Mouse (Mus musculus) CH12.LX (cell line): Measurements from ENCODE around the gene Ubc. TPM values are rescaled to one million over a fixed set of nuclear protein-coding genes. Genes with fewer than 3 reads are reported as not detected.

Source experiments
- DNase-seq: peaks from one replicate; pipeline ENCODE4 v3.0.0-alpha.2; 2013; ENCODE audit errors: extremely low read depth
- H3K27ac ChIP-seq: 2 replicates; pipeline ENCODE4 v1.5.1; 2012; ENCODE audit warnings: low read depth, mild to moderate bottlenecking, control low read depth, moderate library complexity; ENCODE audit not compliant: insufficient read depth
- H3K27me3 ChIP-seq: replicated peaks from 2 replicates; pipeline ENCODE3; 2012; ENCODE audit warnings: inconsistent platforms
- H3K36me3 ChIP-seq, 2 experiments: replicated peaks in 1 of 2; 2 replicates each; pipeline versions ENCODE3 to v1.6.1; 2012; ENCODE audit warnings: inconsistent platforms in 1 of 2, low read length in 1 of 2, mild to moderate bottlenecking in 1 of 2, mixed read lengths in 1 of 2, moderate library complexity in 1 of 2; ENCODE audit not compliant: control insufficient read depth in 1 of 2, insufficient read depth in 1 of 2
- H3K4me1 ChIP-seq, 2 experiments: 2 replicates each; pipeline ENCODE4 v1.6.1; 2012; ENCODE audit warnings: inconsistent platforms in 1 of 2, moderate library complexity in 1 of 2; ENCODE audit not compliant: insufficient read depth in 2 of 2, control insufficient read depth in 1 of 2
- H3K4me2 ChIP-seq: 2 replicates; pipeline ENCODE4 v1.6.1; 2012; ENCODE audit warnings: low read depth, mild to moderate bottlenecking, control low read depth; ENCODE audit not compliant: poor library complexity, insufficient read depth, severe bottlenecking
- H3K4me3 ChIP-seq, 3 experiments: fragments of 150-350 bp in 1 of 3; sonication (generic) in 1 of 3; replicated peaks in 1 of 3; 2 replicates each; pipeline versions ENCODE3 to v1.5.1; 2011 to 2012; ENCODE audit warnings: low read depth in 2 of 3, low read length in 2 of 3, mild to moderate bottlenecking in 2 of 3, moderate library complexity in 2 of 3, control low read depth in 1 of 3, improper control_type of control experiment in 1 of 3, inconsistent platforms in 1 of 3, mixed read lengths in 1 of 3; ENCODE audit not compliant: poor library complexity in 1 of 3
- H3K79me2 ChIP-seq: replicated peaks from 2 replicates; pipeline ENCODE4 v1.6.1; 2012; ENCODE audit warnings: mild to moderate bottlenecking, moderate library complexity; ENCODE audit not compliant: control insufficient read depth, poor library complexity, insufficient read depth, severe bottlenecking; ENCODE audit errors: extremely low read depth
- H3K9ac ChIP-seq: 2 replicates; pipeline ENCODE4 v1.6.1; 2012; ENCODE audit warnings: low read depth, mild to moderate bottlenecking, control low read depth, moderate library complexity; ENCODE audit not compliant: insufficient read depth
- H3K9me3 ChIP-seq: replicated peaks from 2 replicates; pipeline ENCODE3; 2012; ENCODE audit warnings: low read length, inconsistent platforms, mixed read lengths
- ELF1 ChIP-seq: IDR thresholded peaks from 2 replicates; pipeline ENCODE4 v1.6.1; 2014; ENCODE audit warnings: low read depth, mild to moderate bottlenecking, inconsistent platforms, low read length, improper control_type of control experiment
- IRF4 ChIP-seq: IDR thresholded peaks from 2 replicates; pipeline ENCODE4 v1.6.1; 2014; ENCODE audit warnings: low read depth, mild to moderate bottlenecking, inconsistent platforms, low read length, improper control_type of control experiment
- KAT2A ChIP-seq: IDR thresholded peaks from 2 replicates; pipeline ENCODE4 v1.6.1; 2012; ENCODE audit warnings: low read length, improper control_type of control experiment, inconsistent platforms; ENCODE audit not compliant: insufficient replicate concordance
- MAFK ChIP-seq: IDR thresholded peaks from 2 replicates; pipeline ENCODE4 v1.6.1; 2011; ENCODE audit warnings: low read length, improper control_type of control experiment; ENCODE audit not compliant: insufficient replicate concordance
- MXI1 ChIP-seq: IDR thresholded peaks from 2 replicates; pipeline ENCODE4 v1.6.1; 2011; ENCODE audit warnings: mild to moderate bottlenecking, low read depth, low read length, improper control_type of control experiment
- MYC ChIP-seq: IDR thresholded peaks from 2 replicates; pipeline ENCODE4 v1.6.1; 2011; ENCODE audit warnings: low read depth, mild to moderate bottlenecking, improper control_type of control experiment, low read length
- NELFE ChIP-seq: IDR thresholded peaks from 2 replicates; pipeline ENCODE4 v1.6.1; 2011; ENCODE audit warnings: low read depth, low read length, improper control_type of control experiment
- SIN3A ChIP-seq: IDR thresholded peaks from 2 replicates; pipeline ENCODE4 v1.6.1; 2012; ENCODE audit warnings: low read length, improper control_type of control experiment, inconsistent platforms
- TCF12 ChIP-seq: IDR thresholded peaks from 2 replicates; pipeline ENCODE4 v1.6.1; 2014; ENCODE audit warnings: low read depth, mild to moderate bottlenecking, inconsistent platforms, low read length, improper control_type of control experiment
- ZC3H11A ChIP-seq: IDR thresholded peaks from 2 replicates; pipeline ENCODE4 v1.6.1; 2012; ENCODE audit warnings: low read depth, mild to moderate bottlenecking, inconsistent platforms, low read length, improper control_type of control experiment
- ZMIZ1 ChIP-seq: IDR thresholded peaks from 2 replicates; pipeline ENCODE4 v1.6.1; 2012; ENCODE audit warnings: low read depth, mild to moderate bottlenecking, inconsistent platforms, low read length, improper control_type of control experiment
- dilution Hi-C: fragments of 300-500 bp; cut with MboI; formaldehyde crosslinking; loops from 2 replicates; pipeline ENCODE4 v1.14.3; 2020; ENCODE audit warnings: low sequenced_read_pairs; ENCODE audit not compliant: extremely low pct_unique_long_range_greater_than_20kb, extremely low pct_ligation_motif_present
- in situ Hi-C: fragments of 300-500 bp; cut with MboI; formaldehyde crosslinking; loops from 3 replicates; pipeline ENCODE4 v1.14.3; 2019; ENCODE audit warnings: low sequenced_read_pairs, low pct_ligation_motif_present, low pct_unique_long_range_greater_than_20kb, mixed read lengths
- polyA plus RNA-seq: library from polyadenylated mRNA; unstranded; fragments of >175 nt; gene quantifications from 2 replicates; pipeline ENCODE4 v1.2.1, GENCODE M21; 2012; ENCODE audit warnings: low read depth; ENCODE audit not compliant: insufficient read length
- total RNA-seq, 2 experiments: library from RNA; depleted of rRNA; stranded (reverse); fragments of 300-350 nt in 1 of 2; fragments of >200 nt in 1 of 2; gene quantifications; 2 replicates each; pipeline ENCODE4 v1.2.3; 2012 to 2014

The Ubc gene
- total and polyA plus RNA-seq, 3 experiments = 466 to 803 (median 656) TPM

- no peak overlapping the region for H3K9ac ChIP-seq
- peaks cover 5 to 34% of the 10 kb centered on the region in 2 experiments; a peak in 2 of 4 replicates for H3K4me1 ChIP-seq
- H3K79me2 ChIP-seq = no peaks in the 10 kb centered on the region
- peaks cover 0 to 30% of the 10 kb centered on the region in 2 experiments for H3K36me3 ChIP-seq
- DNase-seq = no peak
- no peak overlapping the region for H3K4me2 ChIP-seq
- in situ Hi-C loops = no loop called here
- TF ChIP-seq ZC3H11A (no peak), MAFK (no peak), MYC (no peak), IRF4 (no peak), ZMIZ1 (no peak), ELF1 (no peak), KAT2A (no peak), MXI1 (no peak), SIN3A (no peak)
- H3K9me3 ChIP-seq = no peaks in the 10 kb centered on the region
- dilution Hi-C loops = no loop called here
- no peak overlapping the region for H3K27ac ChIP-seq
- H3K4me3 ChIP-seq = no peak overlapping the region
- peaks cover 7% of the 10 kb centered on the region for H3K27me3 ChIP-seq
Observed at GRCm38 (mm10) chr5:125337526-125337925, 52.5 kb downstream of the Ubc start.

- peaks cover 0 to 31% of the 10 kb centered on the region in 2 experiments for H3K36me3 ChIP-seq
- no peak for TF ChIP-seq NELFE
- TF ChIP-seq TCF12 = no peak
- dilution Hi-C loops = no loop called here
- peaks cover 5% of the 10 kb centered on the region for H3K27me3 ChIP-seq
- peaks cover 5 to 39% of the 10 kb centered on the region in 2 experiments; a peak in 2 of 4 replicates for H3K4me1 ChIP-seq
- no peak for DNase-seq
- in situ Hi-C loops = no loop called here
- no peaks in the 10 kb centered on the region for H3K9me3 ChIP-seq
- no peak overlapping the region for H3K9ac ChIP-seq
- no peaks in the 10 kb centered on the region for H3K79me2 ChIP-seq
- H3K4me2 ChIP-seq = no peak overlapping the region
- H3K4me3 ChIP-seq = no peak overlapping the region
- H3K27ac ChIP-seq = no peak overlapping the region
Observed at GRCm38 (mm10) chr5:125337012-125337411, 53.0 kb downstream of the Ubc start.

Other genes starting within 250 kb of the Ubc start
- 7.2 and 10.8 TPM in 2 replicates for gene Ncor2, start 211.0 kb downstream of the Ubc start, total RNA-seq (2012; rRNA removed)
- 2.5 and 3.9 TPM in 2 replicates for gene Ncor2, start 211.0 kb downstream of the Ubc start, total RNA-seq (2014; rRNA removed)
- gene Ncor2, start 211.0 kb downstream of the Ubc start, polyA plus RNA-seq = 37.7 and 44.7 TPM in 2 replicates
- gene Scarb1, start 49.1 kb downstream of the Ubc start, total RNA-seq (2012; rRNA removed) = 11.6 and 12.3 TPM in 2 replicates
- gene Scarb1, start 49.1 kb downstream of the Ubc start, total RNA-seq (2014; rRNA removed) = 16.3 and 20.0 TPM in 2 replicates
- gene Scarb1, start 49.1 kb downstream of the Ubc start, polyA plus RNA-seq = 24.6 and 24.7 TPM in 2 replicates
- gene Gm10382, start 880 bp downstream of the Ubc start, total RNA-seq (2012; rRNA removed) = 0.59 and 0.80 TPM in 2 replicates
- not detected in 2 replicates for gene Gm10382, start 880 bp downstream of the Ubc start, total RNA-seq (2014; rRNA removed)
- gene Gm10382, start 880 bp downstream of the Ubc start, polyA plus RNA-seq = 0.87 and 1.1 TPM in 2 replicates
- 21.0 and 23.8 TPM in 2 replicates for gene Dhx37, start 43.9 kb upstream of the Ubc start, total RNA-seq (2012; rRNA removed)
- gene Dhx37, start 43.9 kb upstream of the Ubc start, total RNA-seq (2014; rRNA removed) = 22.7 and 26.0 TPM in 2 replicates
- gene Dhx37, start 43.9 kb upstream of the Ubc start, polyA plus RNA-seq = 33.0 and 36.9 TPM in 2 replicates
- gene Bri3bp, start 51.4 kb upstream of the Ubc start, total RNA-seq (2012; rRNA removed) = 48.4 and 49.6 TPM in 2 replicates
- 30.1 and 37.7 TPM in 2 replicates for gene Bri3bp, start 51.4 kb upstream of the Ubc start, total RNA-seq (2014; rRNA removed)
- 147 and 164 TPM in 2 replicates for gene Bri3bp, start 51.4 kb upstream of the Ubc start, polyA plus RNA-seq
- 21.3 and 24.9 TPM in 2 replicates for gene Aacs, start 85.6 kb upstream of the Ubc start, total RNA-seq (2012; rRNA removed)
- 34.5 and 48.8 TPM in 2 replicates for gene Aacs, start 85.6 kb upstream of the Ubc start, total RNA-seq (2014; rRNA removed)
- gene Aacs, start 85.6 kb upstream of the Ubc start, polyA plus RNA-seq = 39.8 and 58.3 TPM in 2 replicates
- gene Tmem132b, start 141.6 kb upstream of the Ubc start, total RNA-seq (2012; rRNA removed) = not detected in 2 replicates
- not detected in 2 replicates for gene Tmem132b, start 141.6 kb upstream of the Ubc start, total RNA-seq (2014; rRNA removed)
- gene Tmem132b, start 141.6 kb upstream of the Ubc start, polyA plus RNA-seq = not detected in 2 replicates